Mouse (Mus musculus) lung, postnatal 14 days (tissue): ENCODE results near the gene Serpina10.

Experiments used
- DNase-seq: peaks from one replicate; pipeline ENCODE4 v3.0.0; 2021

Gene Serpina10

GRCm38 (mm10) chr12:103601839-103602238 is 29.4 kb downstream of the Serpina10 start:
- no peak for DNase-seq

GRCm38 (mm10) chr12:103600364-103600763 is 30.9 kb downstream of the Serpina10 start:
- no peak for DNase-seq

- DNase-seq, result no peak
These were observed 32.8 kb downstream of the Serpina10 start for GRCm38 (mm10) chr12:103598411-103598810.

GRCm38 (mm10) chr12:103583771-103584170 is 47.5 kb downstream of the Serpina10 start:
- DNase-seq, result no peak

GRCm38 (mm10) chr12:103578148-103578547 is 53.1 kb downstream of the Serpina10 start:
- DNase-seq, result peak; percentile 13

- no peak for DNase-seq
These were observed 61.6 kb downstream of the Serpina10 start for GRCm38 (mm10) chr12:103569690-103570089.

GRCm38 (mm10) chr12:103567129-103567528 is 64.1 kb downstream of the Serpina10 start:
- peak; percentile 49 for DNase-seq

GRCm38 (mm10) chr12:103565151-103565550 is 66.1 kb downstream of the Serpina10 start:
- no peak for DNase-seq
